Mouse (Mus musculus) embryo, embryonic 10 days (tissue): ENCODE measurements around the gene Atp5j.

Experiments used
- DNase-seq: peaks from one replicate; pipeline ENCODE4 v3.0.0-alpha.2; 2015; ENCODE audit warnings: low spot score

Gene Atp5j

DNA sequence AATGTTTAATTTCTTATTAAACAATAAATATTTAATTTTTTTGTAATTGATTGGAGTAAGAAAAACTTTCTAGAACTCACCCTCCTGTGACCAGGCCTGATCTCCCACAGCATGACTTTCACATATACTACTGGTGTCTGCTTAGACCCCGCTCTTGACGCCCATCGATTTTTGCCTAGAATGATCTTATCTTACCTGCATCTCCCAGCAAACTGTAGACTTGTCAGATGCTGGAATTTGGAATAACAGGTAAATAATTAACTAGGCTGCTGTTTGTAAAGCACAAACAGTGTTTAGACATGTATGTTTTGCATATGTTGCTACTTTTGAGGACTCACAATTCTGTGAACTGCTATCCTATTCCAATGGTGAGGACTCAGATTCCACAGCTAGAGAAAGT, 29.2 kb downstream of the Atp5j start:
- no peak for DNase-seq

DNA sequence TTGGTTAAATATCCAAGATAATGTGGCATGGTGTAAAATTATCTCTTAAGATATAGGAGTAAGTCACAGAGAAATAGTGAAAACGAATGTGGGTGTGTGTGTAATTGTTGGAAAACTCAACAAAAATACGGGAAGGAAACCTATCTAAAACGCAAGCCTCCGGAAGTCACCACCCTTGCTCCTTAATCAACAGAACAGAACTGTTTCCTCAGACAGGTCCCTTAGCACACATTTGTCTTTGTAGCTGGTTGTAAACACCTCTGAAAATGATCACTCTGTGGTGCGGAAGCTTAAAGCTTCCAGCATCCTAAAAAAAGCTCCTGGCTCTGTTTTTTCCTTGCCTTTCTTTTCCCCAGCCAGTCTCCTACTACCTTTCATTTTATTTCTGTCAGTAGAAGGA, 30.6 kb downstream of the Atp5j start:
- DNase-seq = no peak

DNA sequence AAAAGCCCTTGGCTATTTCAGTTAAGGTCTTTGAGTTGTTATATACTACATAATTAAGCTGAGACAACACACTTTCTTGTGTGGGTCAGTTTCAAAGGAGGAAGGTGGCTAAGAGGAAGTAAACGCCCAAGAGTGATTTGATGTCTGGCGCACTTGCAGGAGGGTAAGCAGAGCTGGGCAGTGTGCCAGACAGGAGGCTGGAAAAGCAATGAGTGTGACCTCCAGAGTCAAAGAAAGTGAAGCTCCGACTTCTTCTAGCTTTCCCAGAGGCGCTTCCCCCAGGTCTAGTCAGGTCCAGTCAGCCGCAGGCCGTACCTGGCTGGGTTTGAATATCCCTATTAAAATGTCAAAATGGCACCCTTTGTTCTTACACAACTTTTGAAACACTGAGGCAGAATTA, 33.2 kb downstream of the Atp5j start:
- DNase-seq = no peak

DNA sequence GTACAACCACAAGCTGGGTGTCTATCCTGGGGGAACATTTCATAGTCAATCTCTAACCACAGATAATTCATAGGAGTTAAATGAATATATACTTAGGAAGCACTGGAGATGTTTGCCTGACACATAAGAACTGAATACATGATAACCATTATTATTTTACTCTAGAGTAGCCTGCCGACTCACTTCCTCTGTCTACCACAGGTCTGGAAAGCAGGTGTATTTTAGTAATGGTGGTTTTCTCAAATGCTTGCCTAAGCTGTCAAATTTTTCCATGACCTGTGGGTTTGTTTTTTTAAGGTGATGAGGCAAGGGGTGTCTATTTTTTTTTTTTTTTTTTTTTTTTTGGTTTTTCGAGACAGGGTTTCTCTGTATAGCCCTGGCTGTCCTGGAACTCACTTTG, 35.4 kb downstream of the Atp5j start:
- DNase-seq = no peak

DNA sequence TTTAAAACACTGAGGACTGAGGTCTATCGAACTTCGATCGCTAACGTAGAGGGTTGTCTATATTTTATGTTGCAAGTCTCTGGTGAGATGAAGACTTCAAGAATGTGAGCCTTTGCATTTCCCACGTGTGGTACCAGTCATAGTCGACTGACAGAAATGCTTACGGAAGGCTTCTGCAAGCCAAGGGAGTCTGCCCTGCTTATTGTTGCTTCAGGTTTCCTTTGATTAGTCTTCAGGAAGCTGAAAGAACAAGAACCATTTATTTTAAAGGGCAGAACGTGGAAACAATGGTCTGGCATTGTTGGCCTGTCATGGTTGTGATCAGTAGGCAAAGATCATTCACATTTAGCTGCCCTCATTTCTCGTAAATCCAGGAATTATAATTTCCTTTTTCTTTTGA, 38.7 kb downstream of the Atp5j start:
- DNase-seq = no peak

DNA sequence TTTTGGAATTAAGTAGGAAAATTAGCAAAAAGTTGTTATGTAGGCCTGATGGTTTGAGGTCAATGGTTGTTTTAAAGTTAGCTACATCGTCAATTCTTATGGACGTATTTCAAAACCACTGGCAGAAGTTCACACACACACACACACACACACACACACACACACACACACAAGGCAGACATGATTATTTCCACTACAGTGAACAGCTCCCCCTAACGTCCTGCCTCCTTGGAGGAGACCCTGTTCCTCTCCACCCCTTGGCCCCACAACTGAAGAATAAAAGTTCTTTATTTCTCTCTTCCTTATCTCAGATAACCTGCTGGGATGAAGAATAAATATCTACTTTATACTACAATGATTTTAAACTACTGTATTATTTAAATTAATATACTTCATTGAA, 40.1 kb downstream of the Atp5j start:
- DNase-seq = no peak

DNA sequence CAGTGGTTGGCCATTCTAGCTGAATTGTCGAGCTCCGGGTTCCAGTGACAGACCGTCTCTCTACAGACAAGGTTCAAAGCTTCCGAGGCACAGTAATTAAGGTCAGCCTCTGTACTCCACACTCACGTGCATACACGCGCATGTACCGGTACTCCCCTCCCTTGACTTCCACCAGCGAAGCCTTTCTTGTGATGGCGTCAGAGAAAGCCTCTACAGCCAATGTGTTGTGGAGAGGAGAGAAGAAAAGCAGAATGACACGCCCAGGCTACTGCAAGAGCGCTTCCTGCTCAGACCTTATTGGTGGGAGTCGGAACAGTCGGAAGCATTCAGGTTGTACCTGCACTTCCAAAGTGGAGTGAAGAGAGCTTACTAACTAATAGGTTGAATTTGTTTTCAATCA, 42.0 kb downstream of the Atp5j start:
- DNase-seq = no peak

DNA sequence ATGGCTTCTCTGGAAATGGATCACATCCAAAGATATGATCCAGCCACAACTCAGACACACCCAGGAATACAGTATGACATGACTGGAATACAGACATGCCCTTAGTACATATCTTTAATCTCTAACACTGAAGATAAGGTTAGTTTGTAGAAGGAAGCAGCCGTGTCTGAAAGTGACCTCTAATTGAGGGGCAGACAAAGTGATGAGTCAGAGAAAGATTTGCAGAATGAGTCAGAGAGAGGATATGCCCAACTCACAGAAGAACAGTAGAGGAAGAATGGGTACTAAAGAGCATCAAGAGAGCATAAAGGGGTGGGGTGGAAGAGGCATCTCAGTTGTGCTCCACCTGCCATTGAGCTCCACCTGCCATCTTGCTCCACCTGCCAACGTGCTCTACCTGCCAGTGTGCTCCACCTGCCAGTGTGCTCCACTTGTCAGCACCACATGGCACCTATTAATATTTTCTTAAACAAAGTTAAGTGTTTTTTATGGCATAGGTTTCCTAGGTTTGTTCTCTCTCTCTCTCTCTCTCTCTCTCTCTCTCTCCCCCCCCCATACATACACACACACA, 44.7 kb downstream of the Atp5j start:
- DNase-seq = no peak

DNA sequence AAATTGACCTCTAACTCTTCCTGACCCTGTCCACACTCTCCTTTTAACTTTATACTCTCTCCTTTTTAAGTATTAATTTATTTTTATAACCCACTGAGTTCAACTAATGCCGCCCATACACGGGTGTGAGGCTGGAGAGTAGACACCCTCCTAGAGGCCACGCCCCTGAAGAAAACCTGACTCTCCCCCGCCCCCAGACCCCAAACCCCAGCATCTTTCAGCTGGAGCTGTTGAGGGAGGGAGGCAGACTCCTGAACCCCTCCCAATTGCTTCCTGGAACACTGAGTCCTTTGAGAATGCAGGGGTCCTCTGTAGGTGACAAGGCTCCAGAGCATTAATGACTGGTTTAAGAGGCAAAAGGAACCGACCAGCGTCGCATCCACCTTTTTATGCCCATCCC, 50.5 kb downstream of the Atp5j start:
- no peak for DNase-seq

DNA sequence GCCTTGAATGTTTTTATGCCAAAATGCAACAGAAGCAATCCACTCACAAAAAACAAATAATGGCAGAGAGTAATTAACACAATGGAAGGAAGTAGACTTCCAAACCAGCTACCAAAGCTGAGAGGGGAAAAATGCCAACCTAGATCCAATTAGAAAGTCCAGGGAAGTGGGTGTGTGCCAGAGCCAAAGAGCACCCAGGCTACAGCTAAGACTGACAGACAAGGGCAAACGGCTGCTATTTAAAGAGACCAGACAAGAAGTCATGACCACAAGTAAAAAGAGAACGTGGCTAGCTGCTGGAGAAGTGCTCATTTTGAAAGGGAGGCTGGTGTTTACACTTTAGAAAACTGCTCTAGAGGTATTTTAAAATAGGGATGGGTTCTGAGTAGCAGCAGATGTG, 52.1 kb downstream of the Atp5j start:
- DNase-seq = no peak

DNA sequence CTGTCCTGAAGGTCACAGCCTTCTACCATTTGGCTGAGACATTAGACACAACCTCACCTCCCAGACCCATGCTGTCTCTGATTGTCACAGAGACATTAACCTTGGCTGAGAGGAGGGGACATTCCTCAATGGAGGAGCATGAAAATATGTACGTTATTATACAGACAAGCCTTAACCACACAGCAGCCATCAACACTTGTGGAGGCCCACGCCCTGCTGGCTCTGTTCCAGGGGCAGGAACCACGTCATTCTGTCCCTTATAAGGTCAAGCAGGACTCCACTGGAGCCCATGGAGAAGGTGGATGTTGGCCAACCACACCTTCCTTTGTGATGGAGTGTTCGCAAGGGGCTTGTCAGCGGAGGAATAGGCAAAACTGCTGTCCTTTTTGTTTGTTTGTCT, 55.7 kb downstream of the Atp5j start:
- DNase-seq = no peak

DNA sequence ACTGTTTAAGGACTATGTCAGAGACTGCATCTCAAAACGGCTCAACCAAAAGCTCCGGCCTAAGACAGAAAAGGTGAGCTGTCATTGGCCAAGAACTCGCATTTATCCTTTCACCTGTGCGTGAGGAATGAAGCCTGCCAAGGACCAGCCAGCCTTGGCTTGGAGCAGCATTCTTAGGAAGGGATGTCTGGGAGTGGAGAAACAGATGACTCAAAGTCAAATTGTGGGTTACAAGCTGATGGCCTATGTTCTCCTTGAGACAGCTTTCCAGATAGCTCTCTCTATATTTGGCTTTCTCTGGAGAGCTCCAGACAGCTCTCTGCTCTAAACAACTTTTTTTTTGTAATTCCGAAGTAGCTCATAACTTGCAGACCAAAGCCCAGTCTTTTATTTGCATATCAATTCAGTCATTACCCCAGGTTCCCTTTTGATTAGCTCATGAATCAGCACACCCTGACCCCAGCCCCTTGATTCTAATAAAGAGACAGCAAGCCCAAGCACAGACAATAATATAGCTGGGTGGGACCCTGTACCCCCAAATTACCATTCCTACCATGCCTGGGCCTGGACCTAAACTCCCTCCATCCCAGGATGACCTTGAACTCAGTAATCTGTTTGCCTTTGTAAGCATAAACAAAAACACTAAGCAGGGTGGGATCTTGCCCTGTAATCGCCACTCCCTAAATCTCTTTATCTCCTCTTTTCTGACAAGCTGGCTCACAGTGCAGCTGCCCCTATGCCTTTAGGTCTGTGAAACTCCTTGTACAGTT, 56.4 kb downstream of the Atp5j start:
- DNase-seq = no peak

DNA sequence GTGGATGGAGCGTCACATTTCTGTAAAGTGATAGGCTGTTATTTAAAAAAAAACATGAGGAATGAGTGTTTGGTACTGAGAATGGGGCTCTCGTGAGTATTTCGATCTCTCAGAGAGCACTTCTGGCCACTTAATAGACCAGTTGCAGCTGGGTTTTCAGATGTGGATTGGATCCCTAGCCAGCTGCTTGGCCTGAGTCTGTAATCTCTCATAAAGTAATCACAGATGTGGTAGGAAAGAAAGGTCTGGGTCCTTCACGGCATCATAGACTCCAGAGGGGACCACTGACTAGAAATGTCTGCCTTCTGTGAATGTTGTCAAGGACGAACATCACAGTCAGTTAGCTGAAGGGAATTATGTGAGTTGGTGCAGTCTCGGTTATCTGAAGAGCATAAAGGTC, 57.0 kb downstream of the Atp5j start:
- no peak for DNase-seq
